Mouse (Mus musculus) limb, embryonic 11.5 days (tissue): ENCODE measurements around the gene Olfr1425. TPM values are rescaled to one million over a fixed set of nuclear protein-coding genes. Genes with fewer than 3 reads are reported as not detected.
"Not testable (repeated sequence)": the region's sequence is repeated elsewhere in the genome, so short reads cannot be mapped to it uniquely, and the experiment has no call there.

Experiments used
- ATAC-seq: fragments of 200-750 bp; cut with Nextera tagmentation; 2 replicates; pipeline ENCODE4 v1.8.0; 2017; ENCODE audit warnings: low read depth; ENCODE audit not compliant: insufficient number of reproducible peaks, low FRiP score, low TSS enrichment
- DNase-seq: peaks from one replicate; pipeline ENCODE4 v3.0.0-alpha.2; 2015; ENCODE audit warnings: low spot score
- H3K27ac ChIP-seq: fragments of 300-500 bp; sonication (generic); replicated peaks from 2 replicates; pipeline ENCODE4 v1.5.1; 2014; ENCODE audit warnings: low read depth, mild to moderate bottlenecking, low read length
- H3K27me3 ChIP-seq: fragments of 300-500 bp; sonication (generic); 2 replicates; pipeline ENCODE4 v1.6.1; 2014; ENCODE audit warnings: mild to moderate bottlenecking, low read length, mixed read lengths; ENCODE audit not compliant: control insufficient read depth, insufficient read depth
- H3K36me3 ChIP-seq: fragments of 300-500 bp; sonication (generic); 2 replicates; pipeline ENCODE4 v1.6.1; 2014; ENCODE audit warnings: mild to moderate bottlenecking, low read length, moderate library complexity, mixed read lengths; ENCODE audit not compliant: control insufficient read depth, insufficient read depth
- H3K4me1 ChIP-seq: fragments of 300-500 bp; sonication (generic); 2 replicates; pipeline ENCODE4 v1.6.1; 2014; ENCODE audit warnings: low read length, mixed read lengths; ENCODE audit not compliant: control insufficient read depth, insufficient read depth
- H3K4me2 ChIP-seq: fragments of 300-500 bp; sonication (generic); 2 replicates; pipeline ENCODE4 v1.6.1; 2014; ENCODE audit warnings: low read depth, mild to moderate bottlenecking, moderate library complexity; ENCODE audit not compliant: severe bottlenecking
- H3K4me3 ChIP-seq: fragments of 300-500 bp; sonication (generic); 2 replicates; pipeline ENCODE4 v1.5.1; 2014; ENCODE audit warnings: low read depth, low read length
- H3K9ac ChIP-seq: fragments of 300-500 bp; sonication (generic); 2 replicates; pipeline ENCODE4 v1.6.1; 2014; ENCODE audit warnings: mild to moderate bottlenecking, low read length
- H3K9me3 ChIP-seq: fragments of 300-500 bp; sonication (generic); 2 replicates; pipeline ENCODE4 v1.6.1; 2016; ENCODE audit warnings: low read length; ENCODE audit not compliant: control insufficient read depth
- WGBS: fragments of 180-500 bp; shearing (Covaris S2); extraction: QIAGEN DNeasy Blood & Tissue Kit; methylation state at CpG from one replicate; pipeline ENCODE4 v1.1.7; 2014; 5-methylcytosine and 5-hydroxymethylcytosine counted together
- polyA plus RNA-seq: library from polyadenylated mRNA; unstranded; fragments of >200 nt; fragmentation: Nextera tagmentation; extraction: Ambion mirVana; gene quantifications from 2 replicates; pipeline ENCODE4 v1.2.1, GENCODE M21; 2014

Gene Olfr1425
- not detected in 2 replicates for polyA plus RNA-seq

- not testable (repeated sequence) for H3K4me2 ChIP-seq, ATAC-seq, H3K9ac ChIP-seq, H3K36me3 ChIP-seq, H3K27ac ChIP-seq, H3K4me3 ChIP-seq, H3K27me3 ChIP-seq, H3K9me3 ChIP-seq, H3K4me1 ChIP-seq, DNase-seq
- 89% methylated on average over 4 of the region's 4 CpGs for WGBS
Measured at GRCm38 (mm10) chr19:12077631-12078030, at the start of gene Olfr1425. Gene Olfr1425, minus strand, starts transcription at chr19:12077731.

GRCm38 (mm10) chr19:12123103-12123502 is 45.6 kb upstream of the Olfr1425 start, which contains the start of gene Olfr76:
Gene Olfr76, minus strand, starts transcription at chr19:12123203.
- H3K27ac ChIP-seq, result no peak within 1 kb of the TSS
- H3K36me3 ChIP-seq, result no peaks in the 10 kb centered on the region
- H3K9me3 ChIP-seq, result no peaks in the 10 kb centered on the region
- DNase-seq (no peak), ATAC-seq (no peak)
- WGBS, result 80% methylated on average over 3 of the region's 3 CpGs
- no peak within 1 kb of the TSS for H3K4me3 ChIP-seq
- H3K4me1 ChIP-seq, result no peaks in the 10 kb centered on the region
- no peak within 1 kb of the TSS for H3K9ac ChIP-seq
- no peak within 1 kb of the TSS for H3K4me2 ChIP-seq
- no peaks in the 10 kb centered on the region for H3K27me3 ChIP-seq

- H3K4me1 ChIP-seq, result no peaks in the 10 kb centered on the region
- 86% methylated on average over 3 of the region's 3 CpGs for WGBS
- no peak for ATAC-seq
Measured at GRCm38 (mm10) chr19:12116464-12116863, 38.9 kb upstream of the Olfr1425 start.

GRCm38 (mm10) chr19:12115797-12116196 is 38.3 kb upstream of the Olfr1425 start, which contains the start of gene Olfr1428:
Gene Olfr1428, minus strand, starts transcription at chr19:12115897.
- no peak within 1 kb of the TSS for H3K4me3 ChIP-seq
- no peak for DNase-seq
- 87% methylated on average over 1 of the region's 1 CpGs for WGBS
- H3K27ac ChIP-seq, result no peak within 1 kb of the TSS
- H3K27me3 ChIP-seq, result no peaks in the 10 kb centered on the region
- no peaks in the 10 kb centered on the region for H3K36me3 ChIP-seq
- no peaks in the 10 kb centered on the region for H3K9me3 ChIP-seq
- no peaks in the 10 kb centered on the region for H3K4me1 ChIP-seq
- H3K4me2 ChIP-seq, result no peak within 1 kb of the TSS
- H3K9ac ChIP-seq, result no peak within 1 kb of the TSS
- ATAC-seq, result no peak

More at GRCm38 (mm10) chr19:12116464-12116863, 38.9 kb upstream of the Olfr1425 start:
- H3K27me3 ChIP-seq, result no peaks in the 10 kb centered on the region
- no peak overlapping the region for H3K9ac ChIP-seq
- H3K4me3 ChIP-seq, result no peak overlapping the region
- H3K4me2 ChIP-seq, result no peak overlapping the region
- no peak for DNase-seq
- H3K36me3 ChIP-seq, result no peaks in the 10 kb centered on the region
- no peak overlapping the region for H3K27ac ChIP-seq
- no peaks in the 10 kb centered on the region for H3K9me3 ChIP-seq

- no peak for ATAC-seq
- Histone ChIP-seq H3K4me3 (no peak overlapping the region), H3K9me3 (0 out of 2 replicates have a peak, but pooled peaks cover 3% of the 10 kb centered on the region), H3K4me2 (no peak overlapping the region), H3K4me1 (no peaks in the 10 kb centered on the region), H3K27ac (no peak overlapping the region), H3K9ac (no peak overlapping the region), H3K27me3 (no peaks in the 10 kb centered on the region), H3K36me3 (no peaks in the 10 kb centered on the region)
- no peak for DNase-seq
- WGBS, result 64% methylated on average over 1 of the region's 1 CpGs
Measured at GRCm38 (mm10) chr19:12113807-12114206, 36.3 kb upstream of the Olfr1425 start.

GRCm38 (mm10) chr19:12104541-12104940 is 27.0 kb upstream of the Olfr1425 start:
- 0 out of 2 replicates have a peak, but pooled peaks cover 3% of the 10 kb centered on the region for H3K9me3 ChIP-seq
- ATAC-seq (no peak), DNase-seq (no peak)
- H3K27me3 ChIP-seq, result no peaks in the 10 kb centered on the region
- H3K4me1 ChIP-seq, result no peaks in the 10 kb centered on the region
- no peak overlapping the region for H3K4me2 ChIP-seq
- WGBS, result 69% methylated on average over 1 of the region's 1 CpGs
- no peak overlapping the region for H3K9ac ChIP-seq
- H3K27ac ChIP-seq, result no peak overlapping the region
- no peaks in the 10 kb centered on the region for H3K36me3 ChIP-seq
- H3K4me3 ChIP-seq, result no peak overlapping the region

GRCm38 (mm10) chr19:12103234-12103633 is 25.7 kb upstream of the Olfr1425 start, which contains the start of gene Olfr1427:
Gene Olfr1427, minus strand, starts transcription at chr19:12103334.
- no peak within 1 kb of the TSS for H3K9ac ChIP-seq
- H3K4me2 ChIP-seq, result no peak within 1 kb of the TSS
- DNase-seq (no peak), ATAC-seq (no peak)
- 95% methylated on average over 2 of the region's 2 CpGs for WGBS
- no peak within 1 kb of the TSS for H3K4me3 ChIP-seq
- H3K4me1 ChIP-seq, result no peaks in the 10 kb centered on the region
- H3K27ac ChIP-seq, result no peak within 1 kb of the TSS
- H3K9me3 ChIP-seq, result no peaks in the 10 kb centered on the region
- no peaks in the 10 kb centered on the region for H3K36me3 ChIP-seq
- no peaks in the 10 kb centered on the region for H3K27me3 ChIP-seq

GRCm38 (mm10) chr19:12091913-12092312 is 14.4 kb upstream of the Olfr1425 start, which contains the start of gene Olfr1426:
Gene Olfr1426, minus strand, starts transcription at chr19:12092013.
- Histone ChIP-seq H3K9me3 (no peaks in the 10 kb centered on the region), H3K4me1 (no peaks in the 10 kb centered on the region), H3K27me3 (no peaks in the 10 kb centered on the region), H3K9ac (no peak within 1 kb of the TSS), H3K4me2 (no peak within 1 kb of the TSS), H3K4me3 (no peak within 1 kb of the TSS), H3K27ac (no peak within 1 kb of the TSS), H3K36me3 (no peaks in the 10 kb centered on the region)
- ATAC-seq (no peak), DNase-seq (no peak)
- 80% methylated on average over 1 of the region's 1 CpGs for WGBS

- not testable (repeated sequence) for H3K4me1 ChIP-seq, H3K9ac ChIP-seq, H3K4me3 ChIP-seq, ATAC-seq, DNase-seq, H3K9me3 ChIP-seq, H3K4me2 ChIP-seq, H3K27me3 ChIP-seq, H3K36me3 ChIP-seq, H3K27ac ChIP-seq
- WGBS, result 85% methylated on average over 1 of the region's 1 CpGs
Measured at GRCm38 (mm10) chr19:12069546-12069945, 8.0 kb downstream of the Olfr1425 start.
